Mouse (Mus musculus) hindlimb bud, embryonic 11.5 days (tissue): ENCODE data around the gene Phc2.
A peak's percentile ranks its signal among the peaks of the same experiment; 100 is the strongest.

Experiments used
- DNase-seq: peaks from one replicate; pipeline ENCODE4 v3.0.0-alpha.2; 2012; ENCODE audit warnings: low read depth, low spot score; ENCODE audit errors: extremely low spot score

Gene Phc2

GRCm38 (mm10) chr4:128691195-128691594, 36.7 kb downstream of the Phc2 start:
- no peak for DNase-seq

DNA sequence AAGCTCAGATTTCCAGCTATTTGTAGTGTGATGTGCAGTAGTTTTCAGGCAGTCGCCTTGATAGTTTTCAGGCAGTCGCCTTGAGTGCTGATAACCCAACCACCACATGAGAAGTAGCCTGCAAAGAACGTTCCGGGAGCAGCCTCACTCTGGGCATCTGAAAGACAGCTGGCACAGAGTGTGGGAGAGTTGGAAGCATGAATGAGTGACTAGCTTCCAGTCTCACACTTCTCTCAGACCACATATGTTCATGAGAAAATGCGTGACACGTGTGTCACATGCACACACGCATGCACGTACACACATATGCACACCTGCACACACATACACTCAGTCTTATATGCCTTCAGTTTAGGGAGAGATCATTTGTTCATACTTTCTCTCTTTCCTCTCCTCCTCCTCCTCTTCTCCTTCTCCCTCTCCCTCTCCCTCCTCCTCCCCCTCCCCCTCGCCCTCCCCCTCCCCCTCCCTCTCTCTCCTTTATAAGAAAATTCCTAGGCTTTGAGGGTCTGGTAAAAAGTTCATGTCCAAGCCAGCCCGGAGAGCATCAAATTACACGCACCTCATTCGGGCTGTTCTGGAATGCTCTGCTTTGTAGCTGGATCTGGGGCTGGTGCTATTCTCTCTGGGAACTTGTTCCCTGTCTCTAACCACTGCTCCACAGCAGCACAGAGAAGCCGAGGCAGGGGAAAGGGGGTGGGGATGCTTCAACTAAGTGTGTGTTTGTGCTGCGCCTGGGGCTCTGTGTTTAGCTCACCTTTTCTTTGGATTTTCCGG, 37.8 kb downstream of the Phc2 start:
- no peak for DNase-seq

DNA sequence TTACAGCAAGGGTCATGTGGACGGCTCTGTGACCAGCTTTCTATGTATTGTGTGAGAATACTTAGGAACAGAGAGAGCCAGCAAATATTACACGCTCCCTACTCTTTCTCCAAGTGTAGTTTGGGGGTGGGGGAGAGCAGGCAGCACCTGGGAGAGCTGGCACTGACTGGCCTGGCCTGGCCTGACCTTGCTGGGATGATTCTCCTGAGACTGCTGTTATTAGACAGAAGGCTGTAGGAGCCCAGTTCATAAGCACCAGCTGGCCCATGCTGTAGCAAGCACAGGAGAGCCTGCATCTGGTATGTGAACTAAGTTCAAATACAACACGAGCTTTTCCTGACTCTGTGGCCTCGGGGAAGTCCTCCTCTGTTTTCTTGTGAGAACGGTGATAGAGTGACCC, 38.7 kb downstream of the Phc2 start:
- no peak for DNase-seq

DNA sequence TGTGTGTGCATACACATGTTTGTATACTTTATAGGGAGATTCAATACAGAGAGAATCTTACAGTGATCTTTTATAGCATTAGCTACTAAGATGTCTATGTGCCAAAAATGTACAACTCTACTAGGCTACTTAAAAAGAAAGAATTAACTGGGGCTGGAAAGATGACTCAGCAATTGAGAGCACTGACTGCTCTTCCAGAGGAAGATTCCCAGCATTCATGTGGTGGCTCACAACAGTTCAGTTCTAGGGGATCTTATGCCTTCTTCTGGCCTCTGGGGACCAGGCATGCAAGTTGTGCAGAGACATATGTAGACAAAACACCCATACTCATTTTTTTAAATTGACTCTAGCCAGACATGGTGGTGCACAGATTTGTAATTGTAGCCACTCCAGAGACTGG, 39.8 kb downstream of the Phc2 start:
- no peak for DNase-seq

DNA sequence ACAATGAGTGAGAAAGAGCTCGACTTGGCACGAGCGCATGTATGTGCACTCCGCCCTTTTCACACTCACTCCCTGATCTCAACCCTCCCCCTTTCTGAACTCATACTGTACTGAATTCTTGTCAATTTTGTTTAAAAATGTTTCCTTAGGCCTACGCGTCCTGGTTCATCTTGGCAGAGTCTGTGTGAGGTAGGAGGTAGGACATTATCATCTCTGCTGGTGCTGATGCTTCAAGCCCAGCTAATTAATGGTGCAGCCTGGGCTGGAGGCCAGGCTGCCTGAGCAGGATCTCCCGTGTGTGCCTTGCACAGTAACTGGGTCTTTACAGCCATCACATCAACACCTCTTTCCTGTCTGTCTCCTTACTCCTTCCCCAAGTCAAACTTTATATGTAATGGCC, 40.6 kb downstream of the Phc2 start:
- DNase-seq = no peak

- DNase-seq = no peak
These were observed 43.7 kb downstream of the Phc2 start for GRCm38 (mm10) chr4:128698011-128698861.

GRCm38 (mm10) chr4:128699916-128700315, 45.4 kb downstream of the Phc2 start:
- no peak for DNase-seq

GRCm38 (mm10) chr4:128700543-128700942, 46.0 kb downstream of the Phc2 start:
- no peak for DNase-seq

DNA sequence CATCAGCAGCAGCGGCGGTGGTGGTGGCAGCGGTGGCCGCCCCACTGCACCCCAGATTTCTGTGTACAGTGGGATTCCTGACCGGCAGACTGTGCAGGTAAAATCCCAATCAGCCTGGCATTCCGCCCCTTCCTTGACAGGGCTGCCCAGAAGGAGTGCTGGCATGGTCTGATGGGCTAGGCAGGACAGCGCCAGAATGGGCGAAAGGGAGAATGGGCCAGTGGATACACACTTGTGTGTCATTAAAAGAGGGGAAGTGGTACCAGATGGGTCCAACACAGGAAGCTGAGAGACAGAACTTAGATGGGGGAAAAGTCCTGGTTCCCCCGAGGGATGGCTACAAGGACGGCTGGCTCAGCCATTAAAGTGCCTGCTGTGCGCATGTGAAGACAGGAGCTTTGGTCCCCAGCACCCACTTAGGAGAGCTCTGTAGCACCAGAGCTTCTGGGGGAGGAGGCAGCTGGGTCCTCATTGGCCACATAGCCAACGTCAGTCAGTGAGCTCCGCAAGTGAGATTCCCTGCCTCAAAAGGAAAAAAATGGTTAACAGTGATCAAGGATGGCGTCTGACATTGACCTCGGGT, 50.7 kb downstream of the Phc2 start:
- DNase-seq = no peak

- DNase-seq = no peak
These were observed 52.1 kb downstream of the Phc2 start for GRCm38 (mm10) chr4:128706626-128707025.

DNA sequence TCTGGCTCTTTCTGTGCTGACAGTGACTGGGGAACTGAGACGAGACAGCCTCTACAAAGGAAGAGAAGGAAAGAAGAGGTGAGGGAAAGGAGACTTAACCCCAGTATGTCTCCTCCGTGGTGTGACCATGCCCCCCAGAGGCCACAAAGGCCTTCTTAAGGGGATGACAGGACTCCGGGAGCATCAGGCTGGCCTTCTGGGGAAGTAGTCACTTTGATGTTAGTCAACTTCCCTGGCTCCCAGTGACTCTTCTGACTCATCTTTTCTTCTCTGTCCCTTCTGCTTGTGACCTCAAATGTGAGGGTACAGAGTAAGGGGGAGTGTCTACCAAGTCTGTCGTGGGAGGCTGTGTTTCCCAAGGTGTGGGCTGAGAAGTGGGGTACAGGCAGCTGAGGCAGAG, 52.9 kb downstream of the Phc2 start:
- no peak for DNase-seq

- no peak for DNase-seq
These were observed 54.7 kb downstream of the Phc2 start for GRCm38 (mm10) chr4:128709061-128709780.

DNA sequence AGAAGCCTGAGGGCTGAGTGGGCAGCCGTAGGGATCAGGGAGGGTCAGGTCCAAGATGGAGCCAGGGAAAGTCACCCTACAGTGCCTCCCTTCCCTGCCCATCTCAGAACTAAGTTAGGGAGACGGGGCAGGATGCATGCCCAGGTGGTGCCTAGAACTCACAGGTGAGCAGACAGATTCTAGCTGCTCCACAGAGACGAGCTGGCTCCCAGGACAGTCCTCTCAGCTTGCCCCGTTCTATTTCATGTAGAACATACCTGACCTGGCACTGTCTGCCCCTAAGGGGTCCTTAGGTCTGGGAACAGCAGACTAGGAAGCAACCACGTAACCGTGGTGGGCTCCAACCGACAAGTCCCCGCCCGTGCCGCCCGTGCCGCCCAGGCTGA, 55.3 kb downstream of the Phc2 start:
- no peak for DNase-seq

DNA sequence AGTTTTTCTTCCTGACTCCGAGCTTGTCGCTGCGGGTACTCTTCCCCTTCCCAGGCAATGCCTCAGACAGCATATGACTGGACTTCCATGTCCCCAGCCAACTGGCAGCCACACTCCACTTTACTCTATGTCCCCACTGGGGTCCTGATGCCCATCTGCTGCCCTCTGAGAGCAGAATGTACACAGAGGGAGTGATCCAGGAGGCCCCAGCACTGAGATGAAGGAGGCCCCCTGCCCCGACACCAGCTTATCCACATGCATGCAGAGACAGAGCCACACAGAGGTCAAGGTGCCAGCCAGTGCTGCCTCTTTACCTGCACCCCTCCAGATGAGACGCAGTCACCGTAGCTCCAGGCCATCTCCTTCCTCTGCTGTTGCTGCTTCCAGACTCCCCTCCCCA, 55.8 kb downstream of the Phc2 start:
- no peak for DNase-seq

DNA sequence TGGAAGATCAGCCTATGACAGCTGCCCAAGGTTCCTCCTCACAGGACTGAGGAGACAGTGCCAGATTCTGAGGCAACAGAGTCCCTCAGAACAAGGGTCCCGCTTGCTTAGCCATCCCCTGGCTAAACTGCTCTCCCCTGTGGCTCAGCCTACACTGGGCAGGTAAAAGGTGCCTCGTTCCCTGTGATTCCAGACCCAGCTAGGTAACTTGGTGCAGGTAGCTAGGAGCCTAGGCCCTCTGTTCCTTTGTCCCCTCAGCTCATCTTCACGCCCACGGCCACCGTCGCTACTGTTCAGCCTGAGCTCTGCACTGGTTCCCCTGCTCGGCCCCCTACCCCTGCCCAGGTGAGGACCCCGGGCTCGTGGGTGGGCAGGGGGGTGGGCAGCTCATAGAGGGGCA, 56.3 kb downstream of the Phc2 start:
- DNase-seq = no peak

DNA sequence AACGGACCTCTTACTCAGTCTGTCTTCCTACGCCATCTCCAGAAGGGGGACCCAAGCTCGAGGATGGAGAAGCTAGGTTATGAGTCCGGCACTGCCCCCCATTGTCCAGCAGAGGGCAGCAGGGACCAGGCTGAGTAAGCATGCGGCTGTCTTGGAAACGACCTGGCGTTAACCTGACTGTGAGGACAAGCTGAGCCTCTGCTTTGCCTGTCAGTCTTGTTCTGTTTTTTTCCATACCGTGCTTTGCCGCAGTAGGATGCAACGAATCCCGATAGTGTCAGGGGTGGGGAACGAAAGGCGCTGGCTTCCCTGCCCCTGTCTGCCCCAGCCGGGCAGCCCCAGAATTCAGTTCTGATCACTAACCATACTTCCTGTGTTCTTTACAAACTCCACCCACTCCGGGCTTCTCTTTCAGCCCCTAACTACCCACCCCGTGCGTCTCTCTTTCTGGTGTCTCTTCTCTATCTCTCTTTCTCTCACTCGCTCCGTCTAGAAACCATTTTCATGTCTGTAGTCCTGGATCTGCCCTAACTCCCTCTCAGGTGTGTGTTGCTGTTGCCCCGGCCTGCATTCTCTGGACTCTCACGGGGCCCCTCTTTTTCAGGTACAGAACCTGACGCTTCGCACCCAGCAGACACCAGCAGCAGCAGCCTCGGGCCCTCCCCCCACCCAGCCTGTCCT, 57.1 kb downstream of the Phc2 start:
- peak; percentile 86 for DNase-seq

GRCm38 (mm10) chr4:128712136-128712655, 57.7 kb downstream of the Phc2 start:
- DNase-seq = no peak

GRCm38 (mm10) chr4:128712941-128713340, 58.4 kb downstream of the Phc2 start:
- DNase-seq = no peak

- DNase-seq = peak; percentile 85
These were observed 61.0 kb downstream of the Phc2 start for GRCm38 (mm10) chr4:128715241-128716204.
